Mouse (Mus musculus): ENCODE data around the gene Scgb1b20. TPM values are rescaled to one million over a fixed set of nuclear protein-coding genes. Genes with fewer than 3 reads are reported as not detected.
"Not testable (repeated sequence)": the region's sequence is repeated elsewhere in the genome, so short reads cannot be mapped to it uniquely, and the experiment has no call there.

Scgb1b20 gene
- total RNA-seq (2021): not detected
- long read RNA-seq, experiment 1: 0 reads
- long read RNA-seq, experiment 2: 0 reads

DNA sequence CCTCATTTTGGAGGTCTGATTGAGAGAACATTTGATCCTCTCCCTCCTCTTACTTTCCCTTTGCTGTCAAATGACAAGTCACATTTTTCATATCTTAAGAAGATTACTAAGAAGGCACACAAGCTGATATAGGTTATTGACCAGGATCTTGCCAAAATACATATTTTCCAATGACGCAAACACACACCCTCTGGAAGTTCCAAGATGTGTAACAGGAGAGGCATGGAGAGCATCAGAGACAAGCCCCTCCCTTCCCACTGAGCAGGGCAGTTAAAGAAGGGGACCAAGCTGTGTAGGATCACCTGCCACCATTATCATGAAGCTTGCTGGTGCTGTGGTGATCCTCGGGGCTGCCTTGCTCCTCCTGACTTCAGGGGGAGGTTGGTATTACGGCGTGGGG is at the start of gene Scgb1b20:
Gene Scgb1b20, plus strand, starts transcription at position 301 of the 400 bp plus-strand sequence.
- DNase-seq; intact Hi-C loops (cut with DNase I): not testable (repeated sequence)

DNA sequence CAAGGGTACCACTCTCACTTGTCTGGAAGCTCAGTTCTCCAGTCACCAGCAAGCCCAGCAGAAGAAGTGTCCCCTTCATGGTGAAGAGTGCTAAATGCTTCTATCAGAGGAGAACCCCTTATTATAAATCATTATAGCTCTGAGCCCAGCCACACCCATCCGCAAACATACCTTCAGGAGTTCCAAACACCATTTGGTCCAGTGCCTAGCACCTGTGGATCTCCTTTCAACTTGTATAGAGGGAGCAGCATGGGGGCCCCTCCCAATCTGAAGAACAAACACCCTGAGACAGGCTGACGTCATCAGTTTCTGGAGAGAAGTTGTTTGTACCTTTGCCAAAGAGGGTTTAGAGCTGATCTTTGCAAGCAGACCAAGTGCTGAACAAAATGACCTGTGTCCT is 6.8 kb upstream of the Scgb1b20 start, which contains the start of gene Scgb2b20:
Gene Scgb2b20, minus strand, starts transcription at position 101 of the 400 bp plus-strand sequence.
- intact Hi-C loops (cut with DNase I); DNase-seq: not testable (repeated sequence)

DNA sequence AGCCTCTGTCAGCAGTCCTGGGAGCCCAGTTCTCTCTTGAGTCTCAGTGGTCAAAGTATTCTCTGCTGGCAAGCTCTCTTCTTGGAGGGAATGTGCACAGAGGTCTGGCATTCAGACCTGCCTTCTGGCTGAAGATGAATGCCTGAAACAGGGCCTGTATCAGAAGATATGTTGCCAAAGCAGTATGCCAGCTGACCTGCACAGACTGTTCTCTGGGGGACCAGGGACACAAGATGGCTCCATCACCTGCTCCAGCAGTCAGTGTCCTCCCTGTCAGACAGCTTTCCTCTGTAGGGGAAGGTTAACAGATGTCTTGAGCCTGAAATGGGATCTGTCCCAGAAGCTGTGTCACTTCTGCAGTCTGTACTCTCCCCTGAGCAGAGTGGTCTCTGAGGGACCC is 26.7 kb downstream of the Scgb1b20 start:
- DNase-seq; intact Hi-C loops (cut with DNase I): not testable (repeated sequence)

DNA sequence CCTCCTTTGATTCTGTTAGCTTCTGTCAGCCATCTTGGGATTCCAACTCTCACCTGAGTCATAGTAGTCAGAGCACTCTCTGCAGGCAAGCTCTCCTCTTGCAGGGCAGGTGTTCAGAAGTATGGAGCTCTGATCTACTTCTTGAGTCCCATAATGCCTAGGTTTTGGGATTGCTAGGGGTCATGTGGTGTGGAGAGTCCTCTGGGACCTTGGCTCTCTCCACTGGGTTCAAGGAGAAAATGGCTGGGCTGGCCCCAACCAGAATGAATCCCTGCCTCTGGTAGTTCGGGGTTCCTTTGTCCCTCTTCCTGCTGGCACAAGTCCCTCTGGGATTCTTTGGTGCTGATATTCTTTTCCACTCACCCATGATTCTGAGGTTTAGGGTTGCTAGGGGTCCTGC is 28.6 kb downstream of the Scgb1b20 start:
- intact Hi-C loops (cut with DNase I): no loop called here
- DNase-seq: no peak

DNA sequence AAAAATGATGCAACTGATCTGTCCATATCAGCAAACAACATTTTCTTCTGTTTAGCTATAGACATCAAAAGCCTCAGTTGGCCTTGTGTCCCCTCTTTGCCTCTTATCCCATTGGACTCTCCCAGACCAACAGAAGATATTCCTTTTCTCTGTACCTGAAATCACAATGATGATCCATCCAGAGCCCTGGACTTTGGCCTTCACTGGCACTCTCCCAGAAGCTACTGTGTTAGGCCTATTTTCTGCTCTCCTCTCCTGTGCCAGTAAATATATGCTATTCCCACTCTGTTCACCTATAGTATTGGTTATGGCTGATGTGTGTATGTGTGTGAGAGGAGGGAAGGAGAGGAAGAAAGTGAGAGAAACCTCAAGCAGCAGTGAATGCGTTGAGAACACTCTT is 36.6 kb downstream of the Scgb1b20 start:
- intact Hi-C loops (cut with DNase I); DNase-seq: not testable (repeated sequence)

Other genes with a start within 250 kb of the Scgb1b20 start
- gene Scgb2b18, start 199.4 kb upstream of the Scgb1b20 start, total RNA-seq (2021): not detected
- gene Scgb1b18, start 187.7 kb upstream of the Scgb1b20 start, total RNA-seq (2021): not detected
- not detected for gene Scgb2b19, start 92.9 kb upstream of the Scgb1b20 start, total RNA-seq (2021)
- gene Scgb1b19, start 85.9 kb upstream of the Scgb1b20 start, total RNA-seq (2021): not detected
- gene Scgb2b20, start 6.9 kb upstream of the Scgb1b20 start, total RNA-seq (2021): not detected
- gene Scgb2b21, start 147.2 kb downstream of the Scgb1b20 start, total RNA-seq (2021): not detected